Mouse (Mus musculus): ENCODE results near the gene Prpf39.

DNA sequence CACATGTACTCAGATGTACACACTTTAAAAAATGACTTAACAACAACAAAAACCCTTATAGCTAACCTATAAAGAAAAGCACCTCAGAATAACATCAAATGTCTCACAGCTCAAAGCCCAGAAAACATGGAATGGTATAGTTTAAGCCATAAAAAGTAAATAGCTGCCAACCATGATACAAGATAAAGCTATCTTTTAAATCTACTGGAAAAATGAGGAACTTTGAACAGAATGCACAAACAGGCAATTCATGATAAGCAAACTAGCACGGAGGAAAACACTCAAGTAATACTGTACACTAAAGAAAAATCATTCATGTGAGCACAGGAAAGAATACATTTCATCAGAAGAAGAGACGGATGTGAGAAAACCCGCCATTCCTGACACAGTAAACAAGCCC lies 28.4 kb upstream of the Prpf39 start:
- no peak for TF ChIP-seq CTCF (IDR thresholded peaks at IDR 0.05; ENCODE audit: low read depth)
- TF ChIP-seq EP300 (IDR thresholded peaks at IDR 0.05; ENCODE audit: low read depth) = no peak
